Mouse (Mus musculus) kidney, postnatal 0 days (tissue): ENCODE results near the gene Nav3. TPM values are rescaled to one million over a fixed set of nuclear protein-coding genes. Genes with fewer than 3 reads are reported as not detected.

Source experiments
- ATAC-seq: fragments of 200-750 bp; cut with Nextera tagmentation; replicated peaks from 2 replicates; pipeline ENCODE4 v1.8.0; 2017; ENCODE audit warnings: low read depth, moderate number of reproducible peaks, moderate TSS enrichment, moderate library complexity; ENCODE audit not compliant: low FRiP score
- DNase-seq: peaks from one replicate; pipeline ENCODE4 v3.0.0-alpha.2; 2016; ENCODE audit warnings: low spot score
- H3K27ac ChIP-seq: fragments of 300-500 bp; sonication (generic); 2 replicates; pipeline ENCODE4 v1.5.1; 2014; ENCODE audit warnings: mild to moderate bottlenecking
- H3K27me3 ChIP-seq: fragments of 300-500 bp; sonication (generic); 2 replicates; pipeline ENCODE4 v1.6.1; 2014; ENCODE audit warnings: low read length, mixed read lengths; ENCODE audit not compliant: insufficient read depth
- H3K36me3 ChIP-seq: fragments of 300-500 bp; sonication (generic); 2 replicates; pipeline ENCODE4 v1.6.1; 2014; ENCODE audit warnings: low read length, mixed read lengths; ENCODE audit not compliant: insufficient read depth
- H3K4me1 ChIP-seq: fragments of 300-500 bp; sonication (generic); replicated peaks from 2 replicates; pipeline ENCODE4 v1.6.1; 2014; ENCODE audit warnings: antibody characterized with exemption, low read length, mixed read lengths; ENCODE audit not compliant: insufficient read depth
- H3K4me2 ChIP-seq: fragments of 300-500 bp; sonication (generic); 2 replicates; pipeline ENCODE4 v1.6.1; 2014; ENCODE audit warnings: mild to moderate bottlenecking, low read length, moderate library complexity, mixed read lengths
- H3K4me3 ChIP-seq: fragments of 300-500 bp; sonication (generic); replicated peaks from 2 replicates; pipeline ENCODE4 v1.5.1; 2014; ENCODE audit warnings: low read depth, low read length
- H3K9ac ChIP-seq: fragments of 300-500 bp; sonication (generic); 2 replicates; pipeline ENCODE4 v1.6.1; 2014; ENCODE audit warnings: low read depth, low read length
- H3K9me3 ChIP-seq: fragments of 300-500 bp; sonication (generic); replicated peaks from 2 replicates; pipeline ENCODE4 v1.6.1; 2016; ENCODE audit warnings: low read length, inconsistent platforms, mixed read lengths
- CTCF ChIP-seq: IDR thresholded peaks from 2 replicates; pipeline ENCODE4 v1.5.1; 2016; ENCODE audit warnings: antibody characterized with exemption, low read depth, mild to moderate bottlenecking, moderate library complexity
- WGBS: fragments of 180-500 bp; shearing (Covaris S2); extraction: QIAGEN DNeasy Blood & Tissue Kit; methylation state at CpG from one replicate; pipeline ENCODE4 v1.1.7; 2014; 5-methylcytosine and 5-hydroxymethylcytosine counted together
- polyA plus RNA-seq: library from polyadenylated mRNA; unstranded; fragments of >200 nt; fragmentation: Nextera tagmentation; extraction: Ambion mirVana; gene quantifications from 2 replicates; pipeline ENCODE4 v1.2.1, GENCODE M21; 2015

Gene Nav3
- polyA plus RNA-seq, 1 experiment from 2014 or later = 6.0 TPM

- H3K4me3 ChIP-seq = no peak overlapping the region
- peak; percentile 69; the same call in 1 of the 2 replicates for ATAC-seq
- no peaks in the 10 kb centered on the region for H3K4me1 ChIP-seq
- H3K27ac ChIP-seq = no peak overlapping the region
- H3K9ac ChIP-seq = no peak overlapping the region
- H3K27me3 ChIP-seq = no peaks in the 10 kb centered on the region
- TF ChIP-seq CTCF = no peak
- H3K4me2 ChIP-seq = no peak overlapping the region
- H3K36me3 ChIP-seq = no peaks in the 10 kb centered on the region
- H3K9me3 ChIP-seq = no peaks in the 10 kb centered on the region
- 28% methylated on average over 8 of the region's 8 CpGs for WGBS
- peak; percentile 67 for DNase-seq
Measured at GRCm38 (mm10) chr10:109928547-109929318, 527.3 kb downstream of the Nav3 start.

GRCm38 (mm10) chr10:109926149-109926548 lies 529.9 kb downstream of the Nav3 start:
- Histone ChIP-seq H3K4me2 (no peak overlapping the region), H3K4me1 (no peaks in the 10 kb centered on the region), H3K4me3 (no peak overlapping the region), H3K27ac (no peak overlapping the region), H3K27me3 (no peaks in the 10 kb centered on the region), H3K9ac (no peak overlapping the region), H3K36me3 (no peaks in the 10 kb centered on the region), H3K9me3 (no peaks in the 10 kb centered on the region)
- WGBS = 66% methylated on average over 3 of the region's 3 CpGs
- no peak for TF ChIP-seq CTCF
- peak; percentile 13 for DNase-seq
- ATAC-seq = no peak

GRCm38 (mm10) chr10:109924136-109924535 lies 531.9 kb downstream of the Nav3 start:
- 62% methylated on average over 2 of the region's 2 CpGs for WGBS
- H3K27ac ChIP-seq = no peak overlapping the region
- H3K4me1 ChIP-seq = no peaks in the 10 kb centered on the region
- no peaks in the 10 kb centered on the region for H3K9me3 ChIP-seq
- no peaks in the 10 kb centered on the region for H3K36me3 ChIP-seq
- ATAC-seq (no peak), DNase-seq (peak; percentile 30)
- no peak overlapping the region for H3K4me3 ChIP-seq
- no peak overlapping the region for H3K9ac ChIP-seq
- no peak overlapping the region for H3K4me2 ChIP-seq
- no peaks in the 10 kb centered on the region for H3K27me3 ChIP-seq
- no peak for TF ChIP-seq CTCF

- Histone ChIP-seq H3K27me3 (no peaks in the 10 kb centered on the region), H3K36me3 (no peaks in the 10 kb centered on the region), H3K4me2 (peak overlapping the region; percentile 37), H3K9me3 (no peaks in the 10 kb centered on the region), H3K4me3 (0 out of 2 replicates have a peak overlapping the region, but pooled peaks have one; percentile 4), H3K27ac (no peak overlapping the region), H3K4me1 (no peaks in the 10 kb centered on the region), H3K9ac (no peak overlapping the region)
- DNase-seq (peak; percentile 28), ATAC-seq (no peak)
- TF ChIP-seq CTCF = no peak
- WGBS = 40% methylated on average over 11 of the region's 11 CpGs
Measured at GRCm38 (mm10) chr10:109921368-109921767, 534.6 kb downstream of the Nav3 start.

- H3K4me2 ChIP-seq = peak overlapping the region; percentile 37
- H3K36me3 ChIP-seq = no peaks in the 10 kb centered on the region
- peak; percentile 97 for TF ChIP-seq CTCF
- H3K27ac ChIP-seq = no peak overlapping the region
- H3K9ac ChIP-seq = no peak overlapping the region
- DNase-seq = peak; percentile 90
- H3K4me1 ChIP-seq = no peaks in the 10 kb centered on the region
- H3K4me3 ChIP-seq = 0 out of 2 replicates have a peak overlapping the region, but pooled peaks have one; percentile 4
- peak; percentile 77; the same call in 1 of the 2 replicates for ATAC-seq
- H3K27me3 ChIP-seq = no peaks in the 10 kb centered on the region
- WGBS = 14% methylated on average over 6 of the region's 6 CpGs
- no peaks in the 10 kb centered on the region for H3K9me3 ChIP-seq
Measured at GRCm38 (mm10) chr10:109920607-109921187, 535.3 kb downstream of the Nav3 start.

- peak; percentile 18 for DNase-seq
Measured at GRCm38 (mm10) chr10:109919515-109919914, 536.5 kb downstream of the Nav3 start.

More at GRCm38 (mm10) chr10:109919515-109919914, 536.5 kb downstream of the Nav3 start:
- H3K9ac ChIP-seq = no peak overlapping the region
- H3K36me3 ChIP-seq = no peaks in the 10 kb centered on the region
- 43% methylated on average over 1 of the region's 1 CpGs for whole genome bisulfite sequencing
- no peak overlapping the region for H3K4me2 ChIP-seq
- TF ChIP-seq CTCF = peak; percentile 64
- no peaks in the 10 kb centered on the region for H3K27me3 ChIP-seq
- ATAC-seq = no peak
- no peak overlapping the region for H3K4me3 ChIP-seq
- H3K4me1 ChIP-seq = no peaks in the 10 kb centered on the region
- H3K9me3 ChIP-seq = no peaks in the 10 kb centered on the region
- H3K27ac ChIP-seq = no peak overlapping the region
